Comparison of ENCODE assay signal across 7 mouse cellular contexts in genomic region chr4:135656094-135656589, GRCm38 (mm10). TPM values are rescaled to one million over a fixed set of nuclear protein-coding genes. Genes with fewer than 3 reads are reported as not detected.
DNase-seq lines count a peak whose midpoint lies in the region; ATAC-seq and TF ChIP-seq lines count a peak whose summit lies in the region.

No protein-coding gene starts in this region.

- no peaks in the 10 kb centered on the region for H3K9me3 ChIP-seq in embryonic facial prominence, embryonic 14.5 days (ENCODE audit: control insufficient read depth, low read length)
- H3K9me3 ChIP-seq in hindbrain, embryonic 15.5 days = no peaks in the 10 kb centered on the region
- no peaks in the 10 kb centered on the region for H3K9me3 ChIP-seq in liver, postnatal 0 days (ENCODE audit: low read length)

- peak overlapping the region; percentile 32 for H3K4me2 ChIP-seq in embryonic facial prominence, embryonic 14.5 days (ENCODE audit: low read depth, low read length)
- 0 out of 2 replicates have a peak overlapping the region, but pooled peaks have one; percentile 17 for H3K4me2 ChIP-seq in hindbrain, embryonic 15.5 days
- H3K4me2 ChIP-seq in liver, postnatal 0 days (ENCODE audit: low read depth, low read length) = peak overlapping the region; percentile 51

- DNase-seq in brain, embryonic 14.5 days (ENCODE audit: low read depth) = peak; percentile 84
- peak; percentile 75 for DNase-seq in embryonic facial prominence, embryonic 14.5 days (ENCODE audit: low spot score)
- peak; percentile 51 for DNase-seq in liver, postnatal 0 days
- no peak for DNase-seq in layer of hippocampus, postnatal 25 days (ENCODE audit: extremely low spot score in 1 of 2, low spot score in 1 of 2)
- DNase-seq in gastrocnemius, adult 8-10 months (ENCODE audit: low spot score in 2 of 2) = no peak
- DNase-seq in spleen, adult 18-20 months = no peak

- WGBS in embryonic facial prominence, embryonic 14.5 days = 18% methylated on average over 10 of the region's 10 CpGs
- WGBS in hindbrain, embryonic 15.5 days = 27% methylated on average over 10 of the region's 10 CpGs
- 27% methylated on average over 10 of the region's 10 CpGs for WGBS in liver, postnatal 0 days (ENCODE audit: insufficient replicate concordance)

- TF ChIP-seq EP300 in liver, postnatal 0 days (IDR thresholded peaks at IDR 0.05; ENCODE audit: low read depth) = no peak

- TF ChIP-seq CTCF in brain, embryonic 14.5 days (IDR thresholded peaks at IDR 0.05; ENCODE audit: borderline replicate concordance, extremely low read depth, insufficient read depth, insufficient read length) = no peak
- TF ChIP-seq CTCF in liver, postnatal 0 days (IDR thresholded peaks at IDR 0.05; ENCODE audit: low read depth) = no peak

- H3K27me3 ChIP-seq in embryonic facial prominence, embryonic 14.5 days (replicated peaks; ENCODE audit: control insufficient read depth, insufficient read depth, low read length) = no peaks in the 10 kb centered on the region
- H3K27me3 ChIP-seq in hindbrain, embryonic 15.5 days = no peaks in the 10 kb centered on the region
- no peaks in the 10 kb centered on the region for H3K27me3 ChIP-seq in liver, postnatal 0 days (ENCODE audit: insufficient read depth, low read length)

- H3K36me3 ChIP-seq in embryonic facial prominence, embryonic 14.5 days (ENCODE audit: control insufficient read depth, insufficient read depth, low read length) = no peaks in the 10 kb centered on the region
- H3K36me3 ChIP-seq in hindbrain, embryonic 15.5 days = no peaks in the 10 kb centered on the region
- no peaks in the 10 kb centered on the region for H3K36me3 ChIP-seq in liver, postnatal 0 days (replicated peaks; ENCODE audit: insufficient read depth, low read length)

- peak; percentile 54 for ATAC-seq in embryonic facial prominence, embryonic 14.5 days (ENCODE audit: low read depth)
- peak; percentile 52; the same call in 1 of the 2 replicates for ATAC-seq in hindbrain, embryonic 15.5 days (ENCODE audit: low FRiP score, low read depth)
- ATAC-seq in liver, postnatal 0 days = peak; percentile 62; the same call in 1 of the 2 replicates

- H3K4me1 ChIP-seq in embryonic facial prominence, embryonic 14.5 days (ENCODE audit: control insufficient read depth, insufficient read depth, low read length) = peaks cover 48% of the 10 kb centered on the region
- H3K4me1 ChIP-seq in hindbrain, embryonic 15.5 days (replicated peaks) = peaks cover 19% of the 10 kb centered on the region
- H3K4me1 ChIP-seq in liver, postnatal 0 days (ENCODE audit: insufficient read depth) = peaks cover 2% of the 10 kb centered on the region; the same call in 1 of the 2 replicates

- no peak overlapping the region for H3K9ac ChIP-seq in embryonic facial prominence, embryonic 14.5 days (ENCODE audit: low read depth, low read length)
- H3K9ac ChIP-seq in hindbrain, embryonic 15.5 days = no peak overlapping the region
- H3K9ac ChIP-seq in liver, postnatal 0 days (replicated peaks) = no peak overlapping the region

- no peak for TF ChIP-seq POLR2A in brain, embryonic 14.5 days (IDR thresholded peaks at IDR 0.05; ENCODE audit: borderline replicate concordance, extremely low read depth, insufficient read depth, insufficient read length, poor library complexity, severe bottlenecking)

- H3K4me3 ChIP-seq in embryonic facial prominence, embryonic 14.5 days (ENCODE audit: low read depth, low read length) = no peak overlapping the region
- H3K4me3 ChIP-seq in hindbrain, embryonic 15.5 days = no peak overlapping the region
- no peak overlapping the region for H3K4me3 ChIP-seq in liver, postnatal 0 days (ENCODE audit: low read depth, low read length)

- H3K27ac ChIP-seq in embryonic facial prominence, embryonic 14.5 days (replicated peaks; ENCODE audit: low read depth, low read length) = peak overlapping the region; percentile 61
- no peak overlapping the region for H3K27ac ChIP-seq in hindbrain, embryonic 15.5 days (replicated peaks)
- no peak overlapping the region for H3K27ac ChIP-seq in liver, postnatal 0 days (ENCODE audit: low read depth)

RNA-seq across cellular contexts. Expression of gene Ifnlr1, which starts 29.9 kb away (rescaled TPM):
- polyA plus RNA-seq in brain, embryonic 14.5 days (2012; rRNA removed) = 0.50 and 0.62 TPM in 2 replicates
- 1.1 TPM in 2 replicates for polyA plus RNA-seq in embryonic facial prominence, embryonic 14.5 days (2014; fragmentation: Nextera tagmentation; extraction: Ambion mirVana)
- 0.38 and 0.43 TPM in 2 replicates for polyA plus RNA-seq in hindbrain, embryonic 15.5 days (2015; fragmentation: Nextera tagmentation; extraction: Ambion mirVana)
- polyA plus RNA-seq in liver, postnatal 0 days (2015; fragmentation: Nextera tagmentation; extraction: Ambion mirVana) = 0.22 and 0.30 TPM in 2 replicates
- total RNA-seq in layer of hippocampus, postnatal 25 days (2021) = under 1 TPM; 0.21 to 0.30 TPM
- under 1 TPM; 0.13 to 0.38 (median 0.28) TPM for total RNA-seq in gastrocnemius, adult 8-10 months (2022)

Comparison
In these comparisons a context has a peak if more than half of its experiments do, and no peak if none do; other contexts are left out.
1. DNase-seq: peak in brain, embryonic 14.5 days (single experiment), embryonic facial prominence, embryonic 14.5 days (single experiment) and liver, postnatal 0 days (single experiment); none in layer of hippocampus, postnatal 25 days (0 of 2), gastrocnemius, adult 8-10 months (0 of 2) and spleen, adult 18-20 months (0 of 2).
2. Peak in every context shown above with its lines, with median percentiles within 50 percentile points of each other: ATAC-seq and H3K4me2 ChIP-seq.